Mouse (Mus musculus) stomach, embryonic 16.5 days (tissue): Measurements from ENCODE around the gene Gm10220. TPM values are rescaled to one million over a fixed set of nuclear protein-coding genes. Genes with fewer than 3 reads are reported as not detected.
"Not testable (repeated sequence)": the region's sequence is repeated elsewhere in the genome, so short reads cannot be mapped to it uniquely, and the experiment has no call there.

Source experiments
- ATAC-seq: fragments of 200-750 bp; cut with Nextera tagmentation; 2 replicates; pipeline ENCODE4 v1.8.0; 2017; ENCODE audit warnings: moderate number of reproducible peaks, moderate TSS enrichment; ENCODE audit not compliant: insufficient read depth, low FRiP score
- H3K27ac ChIP-seq: fragments of 300-500 bp; sonication (generic); 2 replicates; pipeline ENCODE4 v1.5.1; 2014; ENCODE audit warnings: low read length
- H3K27me3 ChIP-seq: fragments of 300-500 bp; sonication (generic); 2 replicates; pipeline ENCODE4 v1.6.1; 2014; ENCODE audit warnings: low read length, control low read depth, mixed read lengths; ENCODE audit not compliant: control insufficient read depth, insufficient read depth
- H3K36me3 ChIP-seq: fragments of 300-500 bp; sonication (generic); 2 replicates; pipeline ENCODE4 v1.6.1; 2014; ENCODE audit warnings: low read length; ENCODE audit not compliant: control insufficient read depth, insufficient read depth
- H3K4me1 ChIP-seq: fragments of 300-500 bp; sonication (generic); 2 replicates; pipeline ENCODE4 v1.6.1; 2014; ENCODE audit warnings: low read length, control low read depth, mixed read lengths; ENCODE audit not compliant: control insufficient read depth, insufficient read depth
- H3K4me2 ChIP-seq: fragments of 300-500 bp; sonication (generic); 2 replicates; pipeline ENCODE4 v1.6.1; 2014; ENCODE audit warnings: low read depth, low read length, mixed read lengths
- H3K4me3 ChIP-seq: fragments of 300-500 bp; sonication (generic); replicated peaks from 2 replicates; pipeline ENCODE4 v1.5.1; 2014; ENCODE audit warnings: mild to moderate bottlenecking, low read length
- H3K9ac ChIP-seq: fragments of 300-500 bp; sonication (generic); 2 replicates; pipeline ENCODE4 v1.6.1; 2014; ENCODE audit warnings: low read length
- H3K9me3 ChIP-seq: fragments of 300-500 bp; sonication (generic); replicated peaks from 2 replicates; pipeline ENCODE4 v1.6.1; 2016; ENCODE audit warnings: low read length, control low read depth; ENCODE audit not compliant: control insufficient read depth
- WGBS: fragments of 180-500 bp; shearing (Covaris S2); extraction: QIAGEN DNeasy Blood & Tissue Kit; methylation state at CpG from one replicate; pipeline ENCODE4 v1.1.7; 2014; 5-methylcytosine and 5-hydroxymethylcytosine counted together
- polyA plus RNA-seq: library from polyadenylated mRNA; unstranded; fragments of >200 nt; fragmentation: Nextera tagmentation; extraction: Ambion mirVana; gene quantifications from 2 replicates; pipeline ENCODE4 v1.2.1, GENCODE M21; 2015

The Gm10220 gene
- polyA plus RNA-seq, result 0.07 TPM in 1 of 2 replicates, not detected in the other

DNA sequence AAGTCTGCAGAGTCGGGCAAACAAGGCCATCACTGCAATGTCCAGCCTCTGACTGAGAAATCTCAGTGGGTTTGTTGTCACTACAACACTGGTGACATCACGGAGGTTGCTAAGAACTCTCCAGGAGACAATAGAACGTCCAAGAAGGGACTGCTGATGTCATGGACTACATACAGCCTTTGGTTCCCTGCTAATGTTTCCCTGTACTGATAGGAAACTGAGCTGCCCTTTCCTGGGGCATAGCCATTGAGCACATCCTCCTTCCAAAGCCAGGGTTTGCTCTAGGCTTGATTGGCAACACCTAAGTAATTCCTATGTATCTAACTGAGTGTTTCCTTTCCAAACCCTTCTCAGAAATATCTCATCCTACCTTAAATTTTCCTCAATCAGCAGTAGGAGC, at the start of gene Gm10220:
Gene Gm10220 (minus strand): TSS at position 101 of the 400 bp plus-strand sequence.
- not testable (repeated sequence) for H3K27ac ChIP-seq, H3K36me3 ChIP-seq, H3K9me3 ChIP-seq, H3K27me3 ChIP-seq, H3K4me3 ChIP-seq, H3K4me1 ChIP-seq, H3K9ac ChIP-seq, ATAC-seq, H3K4me2 ChIP-seq
- WGBS, result no CpG with 5 or more reads among the region's 3 CpGs

DNA sequence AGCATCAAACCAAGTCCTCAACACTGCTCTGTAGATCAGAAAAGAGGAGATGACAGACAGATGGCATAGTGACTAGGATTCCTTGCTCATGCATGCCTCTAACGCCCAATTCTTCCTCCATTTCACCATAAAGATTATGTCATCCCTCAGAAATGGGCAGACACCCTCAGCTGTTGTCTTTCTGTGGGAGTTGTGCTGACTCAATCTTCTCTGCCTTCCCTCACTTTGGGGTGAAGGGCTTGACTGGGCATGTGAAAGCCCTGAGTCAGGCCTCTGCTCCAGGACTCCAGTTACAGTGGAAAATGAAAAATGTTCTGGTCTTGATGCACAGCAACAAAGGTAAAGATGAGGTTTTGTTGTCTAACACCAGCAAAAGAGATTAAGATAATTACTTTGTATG, 48.6 kb upstream of the Gm10220 start:
- no peak overlapping the region for H3K4me2 ChIP-seq
- WGBS, result 79% methylated on average over 1 of the region's 1 CpGs
- no peaks in the 10 kb centered on the region for H3K9me3 ChIP-seq
- H3K4me1 ChIP-seq, result no peaks in the 10 kb centered on the region
- H3K4me3 ChIP-seq, result no peak overlapping the region
- no peaks in the 10 kb centered on the region for H3K27me3 ChIP-seq
- no peaks in the 10 kb centered on the region for H3K36me3 ChIP-seq
- no peak for ATAC-seq
- no peak overlapping the region for H3K27ac ChIP-seq
- H3K9ac ChIP-seq, result no peak overlapping the region

DNA sequence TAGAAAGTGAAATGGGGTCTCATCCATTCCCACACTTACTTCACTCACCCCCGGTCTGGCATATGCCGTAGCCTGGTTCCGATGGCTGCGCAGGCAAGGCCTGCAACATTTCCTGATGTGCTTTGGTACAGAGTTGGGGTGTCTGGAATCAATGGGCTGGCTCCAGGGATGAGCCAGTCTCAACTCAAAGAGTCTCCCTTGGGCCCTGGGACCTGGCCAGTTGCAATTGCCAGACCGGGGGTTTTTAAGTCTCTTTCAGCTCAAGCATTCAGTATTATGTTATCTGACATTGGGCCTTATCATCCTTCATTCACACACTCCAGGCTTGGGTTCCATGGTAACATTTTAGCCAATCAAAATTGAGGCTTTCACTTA, 44.6 kb upstream of the Gm10220 start:
- Histone ChIP-seq H3K9me3 (no peaks in the 10 kb centered on the region), H3K4me2 (no peak overlapping the region), H3K4me1 (no peaks in the 10 kb centered on the region), H3K27me3 (no peaks in the 10 kb centered on the region), H3K9ac (no peak overlapping the region), H3K27ac (no peak overlapping the region), H3K36me3 (no peaks in the 10 kb centered on the region), H3K4me3 (no peak overlapping the region)
- ATAC-seq, result no peak
- 81% methylated on average over 5 of the region's 5 CpGs for WGBS

DNA sequence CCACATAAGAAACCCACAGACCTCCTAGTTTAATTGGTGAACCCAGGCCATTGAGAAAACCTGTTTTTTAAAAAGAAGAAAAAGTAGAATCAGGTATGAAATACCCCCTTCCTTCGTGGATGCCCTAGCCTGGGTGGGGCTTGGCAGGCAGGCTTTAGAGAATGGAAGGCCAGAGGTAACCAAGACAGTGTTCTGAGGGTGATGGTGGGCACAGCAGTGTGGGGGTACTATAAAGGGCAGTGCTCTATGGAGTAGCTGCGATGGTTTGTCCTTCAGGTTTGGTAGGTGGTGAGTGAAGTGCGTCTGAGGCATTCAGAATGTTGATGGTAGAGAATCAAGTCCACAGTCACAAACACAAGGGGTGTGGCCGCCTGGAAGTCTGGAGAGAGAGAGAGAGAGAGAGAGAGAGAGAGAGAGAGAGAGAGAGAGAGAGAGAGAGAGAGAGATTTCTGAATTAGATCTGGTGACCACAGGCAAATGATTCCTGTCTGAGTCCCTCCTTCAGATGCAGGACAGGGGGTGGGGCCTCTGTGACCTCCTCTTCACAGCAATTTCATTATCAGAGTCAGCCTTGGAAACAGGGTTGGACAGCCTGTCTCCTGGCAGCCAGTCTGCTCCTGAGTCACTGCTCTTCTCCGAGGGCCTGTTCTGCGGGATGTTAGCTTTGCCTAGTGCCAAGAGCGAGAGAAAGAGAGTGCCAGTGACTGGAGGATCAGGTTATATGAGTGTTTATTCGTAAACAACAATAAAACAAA, 44.0 kb upstream of the Gm10220 start:
- Histone ChIP-seq H3K27me3 (no peaks in the 10 kb centered on the region), H3K4me3 (no peak overlapping the region), H3K4me1 (no peaks in the 10 kb centered on the region), H3K4me2 (no peak overlapping the region), H3K27ac (no peak overlapping the region), H3K36me3 (no peaks in the 10 kb centered on the region), H3K9ac (no peak overlapping the region), H3K9me3 (no peaks in the 10 kb centered on the region)
- 73% methylated on average over 8 of the region's 8 CpGs for WGBS
- ATAC-seq, result no peak

GRCm38 (mm10) chr5:26157396-26158170, 36.4 kb upstream of the Gm10220 start:
- Histone ChIP-seq H3K4me3 (no peak overlapping the region), H3K4me2 (no peak overlapping the region), H3K9me3 (no peaks in the 10 kb centered on the region), H3K4me1 (no peaks in the 10 kb centered on the region), H3K9ac (no peak overlapping the region), H3K36me3 (no peaks in the 10 kb centered on the region), H3K27me3 (no peaks in the 10 kb centered on the region), H3K27ac (no peak overlapping the region)
- 61% methylated on average over 10 of the region's 10 CpGs for WGBS
- ATAC-seq, result no peak

DNA sequence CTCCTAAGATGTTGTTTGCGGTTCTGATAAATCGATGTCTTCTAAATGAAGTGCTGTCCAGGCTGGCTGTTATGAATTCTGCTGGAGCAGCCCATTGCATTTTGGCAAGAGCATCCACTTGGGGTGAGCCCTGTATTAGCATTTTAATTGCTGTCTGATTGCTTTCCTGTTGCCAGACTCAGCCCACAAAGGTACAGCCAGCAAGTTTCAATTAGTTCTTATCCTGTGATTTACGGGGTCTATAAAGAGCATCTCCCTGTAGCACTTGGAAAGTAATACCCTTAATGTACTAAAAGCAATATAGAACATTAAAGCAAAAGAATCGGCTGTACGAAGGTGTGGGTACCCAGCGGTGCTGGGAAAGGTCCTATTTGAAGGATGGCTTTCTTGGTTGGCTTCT, 21.7 kb upstream of the Gm10220 start:
- Histone ChIP-seq H3K36me3 (no peaks in the 10 kb centered on the region), H3K4me1 (no peaks in the 10 kb centered on the region), H3K9me3 (no peaks in the 10 kb centered on the region), H3K9ac (no peak overlapping the region), H3K4me3 (no peak overlapping the region), H3K4me2 (no peak overlapping the region), H3K27ac (no peak overlapping the region), H3K27me3 (no peaks in the 10 kb centered on the region)
- no peak for ATAC-seq
- 81% methylated on average over 6 of the region's 6 CpGs for WGBS

DNA sequence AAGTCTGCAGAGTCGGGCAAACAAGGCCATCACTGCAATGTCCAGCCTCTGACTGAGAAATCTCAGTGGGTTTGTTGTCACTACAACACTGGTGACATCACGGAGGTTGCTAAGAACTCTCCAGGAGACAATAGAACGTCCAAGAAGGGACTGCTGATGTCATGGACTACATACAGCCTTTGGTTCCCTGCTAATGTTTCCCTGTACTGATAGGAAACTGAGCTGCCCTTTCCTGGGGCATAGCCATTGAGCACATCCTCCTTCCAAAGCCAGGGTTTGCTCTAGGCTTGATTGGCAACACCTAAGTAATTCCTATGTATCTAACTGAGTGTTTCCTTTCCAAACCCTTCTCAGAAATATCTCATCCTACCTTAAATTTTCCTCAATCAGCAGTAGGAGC, 16.0 kb downstream of the Gm10220 start, which contains the start of gene 5031410I06Rik:
Gene 5031410I06Rik (minus strand): TSS at position 101 of the 400 bp plus-strand sequence.
- H3K27ac ChIP-seq, ATAC-seq, H3K9me3 ChIP-seq, H3K36me3 ChIP-seq, H3K4me2 ChIP-seq, H3K9ac ChIP-seq, H3K27me3 ChIP-seq, H3K4me3 ChIP-seq, H3K4me1 ChIP-seq: not testable (repeated sequence)
- no CpG with 5 or more reads among the region's 3 CpGs for WGBS

DNA sequence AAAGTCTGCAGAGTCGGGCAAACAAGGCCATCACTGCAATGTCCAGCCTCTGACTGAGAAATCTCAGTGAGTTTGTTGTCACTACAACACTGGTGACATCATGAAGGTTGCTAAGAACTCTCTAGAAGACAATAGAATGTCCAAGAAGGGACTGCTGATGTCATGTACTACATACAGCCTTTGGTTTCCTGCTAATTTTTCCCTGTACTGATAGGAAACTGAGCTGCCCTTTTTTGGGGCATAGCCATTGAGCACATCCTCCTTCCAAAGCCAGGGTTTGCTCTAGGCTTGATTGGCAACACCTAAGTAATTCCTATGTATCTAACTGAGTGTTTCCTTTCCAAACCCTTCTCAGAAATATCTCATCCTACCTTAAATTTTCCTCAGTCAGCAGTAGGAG, 32.0 kb downstream of the Gm10220 start, which contains the start of gene Gm10471:
Gene Gm10471 (minus strand): TSS at position 101 of the 400 bp plus-strand sequence.
- H3K9me3 ChIP-seq, H3K27ac ChIP-seq, H3K9ac ChIP-seq, H3K27me3 ChIP-seq, H3K4me3 ChIP-seq, H3K4me2 ChIP-seq, H3K4me1 ChIP-seq, H3K36me3 ChIP-seq, ATAC-seq: not testable (repeated sequence)
- 67% methylated on average over 1 of the region's 1 CpGs for WGBS

- not testable (repeated sequence) for H3K27me3 ChIP-seq, H3K4me3 ChIP-seq, H3K4me1 ChIP-seq, H3K4me2 ChIP-seq, ATAC-seq, H3K36me3 ChIP-seq, H3K9ac ChIP-seq, H3K27ac ChIP-seq, H3K9me3 ChIP-seq
These were observed 42.2 kb downstream of the Gm10220 start for GRCm38 (mm10) chr5:26079023-26079422.
